Mouse (Mus musculus) small intestine, adult 2 months (tissue): ENCODE results near the gene Mier3.

Experiments
- CTCF ChIP-seq: fragments of 200-500 bp; IDR thresholded peaks from 2 replicates; pipeline ENCODE4 v1.5.1; 2012; ENCODE audit warnings: low read depth, mild to moderate bottlenecking, control low read depth, inconsistent platforms, low read length, moderate library complexity, mixed read lengths; ENCODE audit not compliant: insufficient replicate concordance, insufficient read length; ENCODE audit errors: extremely low read depth
- POLR2A ChIP-seq: fragments of 200-500 bp; IDR thresholded peaks from 2 replicates; pipeline ENCODE4 v1.6.1; 2012; ENCODE audit warnings: low read depth, mild to moderate bottlenecking, control low read depth, inconsistent platforms, low read length, moderate library complexity

GRCm38 (mm10) chr13:111668016-111668415 is 12.8 kb upstream of the Mier3 start:
- no peak for TF ChIP-seq CTCF
- TF ChIP-seq POLR2A, result no peak
